Mouse (Mus musculus) heart, adult 2 months (tissue): ENCODE measurements at regions not wholly inside any gene's neighbourhood (a gene's known extent, or its start where the extent isn't known, plus 50 kb on each side); places are given as distances from the start of the nearest gene placed in this dataset.
A peak's percentile ranks its signal among the peaks of the same experiment; 100 is the strongest.
"Not testable (repeated sequence)": the region's sequence is repeated elsewhere in the genome, so short reads cannot be mapped to it uniquely, and the experiment has no call there.

Source experiments
- DNase-seq, 2 experiments: peaks; one replicate each; pipeline ENCODE4 v3.0.0; 2021
- H3K27ac ChIP-seq: fragments of 200-600 bp; 2 replicates; pipeline ENCODE4 v1.8.1; 2022
- H3K27me3 ChIP-seq: fragments of 200-500 bp; 2 replicates; pipeline ENCODE4 v1.6.1; 2012; ENCODE audit warnings: mild to moderate bottlenecking, low read length, inconsistent platforms, mixed read lengths; ENCODE audit not compliant: control insufficient read depth, insufficient read depth
- H3K36me3 ChIP-seq: fragments of 200-500 bp; 2 replicates; pipeline ENCODE4 v1.6.1; 2012; ENCODE audit warnings: low read length, inconsistent platforms; ENCODE audit not compliant: control insufficient read depth, insufficient read depth
- H3K4me1 ChIP-seq: fragments of 200-500 bp; 2 replicates; pipeline ENCODE4 v1.6.1; 2011; ENCODE audit warnings: low read length; ENCODE audit not compliant: control insufficient read depth, insufficient read depth
- H3K4me3 ChIP-seq: fragments of 200-600 bp; 2 replicates; pipeline ENCODE4 v1.8.1; 2022
- H3K79me2 ChIP-seq: fragments of 200-500 bp; replicated peaks from 2 replicates; pipeline ENCODE4 v1.6.1; 2012; ENCODE audit warnings: mild to moderate bottlenecking, inconsistent platforms, low read length, moderate library complexity, mixed read lengths; ENCODE audit not compliant: control insufficient read depth, insufficient read depth
- H3K9ac ChIP-seq: fragments of 200-500 bp; 2 replicates; pipeline ENCODE4 v1.6.1; 2012; ENCODE audit warnings: low read depth, mild to moderate bottlenecking, control low read depth, inconsistent platforms, low read length, mixed read lengths
- CTCF ChIP-seq: fragments of 200-600 bp; IDR thresholded peaks from 2 replicates; pipeline ENCODE4 v1.8.1; 2022; ENCODE audit warnings: antibody characterized with exemption, mild to moderate bottlenecking, moderate library complexity
- EP300 ChIP-seq: fragments of 200-500 bp; IDR thresholded peaks from 2 replicates; pipeline ENCODE4 v1.6.1; 2011; ENCODE audit warnings: low read depth, low read length, control low read depth; ENCODE audit not compliant: insufficient read depth
- POLR2A ChIP-seq: fragments of 200-500 bp; IDR thresholded peaks from 2 replicates; pipeline ENCODE4 v1.6.1; 2011; ENCODE audit warnings: mild to moderate bottlenecking, low read depth, low read length, control low read depth; ENCODE audit not compliant: insufficient read depth
- WGBS: fragments of 180-500 bp; shearing (Covaris S2); methylation state at CpG from one replicate; pipeline ENCODE4 v1.1.7; 2018; 5-methylcytosine and 5-hydroxymethylcytosine counted together
- intact Hi-C: fragments of 180-260 bp; cut with DNase I; formaldehyde crosslinking; loops from one replicate; pipeline ENCODE4 v1.15.1; 2025

DNA sequence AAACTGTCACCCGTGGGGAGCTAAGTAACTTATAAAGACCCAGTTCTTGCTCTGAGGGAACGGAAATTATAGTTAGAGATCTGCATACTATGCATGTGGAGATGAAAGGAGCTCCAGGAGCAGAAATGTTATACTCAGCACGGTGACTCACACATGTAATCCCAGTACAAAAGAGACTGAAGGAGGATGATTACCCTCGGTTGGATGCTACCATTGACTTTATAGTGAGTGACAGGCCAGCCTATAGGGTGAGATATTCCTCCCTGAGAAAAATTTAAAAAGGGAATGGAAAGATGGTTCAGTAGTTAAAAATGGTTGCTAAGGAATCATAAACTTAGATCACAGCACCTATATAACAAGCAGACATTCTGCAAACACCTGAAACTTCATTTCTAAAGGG is 287.1 kb upstream of the 4933412E24Rik start:
- no peak overlapping the region for H3K27ac ChIP-seq
- no peak for TF ChIP-seq EP300
- TF ChIP-seq CTCF = no peak
- no peak for TF ChIP-seq POLR2A
- DNase-seq = no peak
- no peaks in the 10 kb centered on the region for H3K79me2 ChIP-seq
- no peaks in the 10 kb centered on the region for H3K27me3 ChIP-seq
- WGBS = 79% methylated on average over 4 of the region's 4 CpGs
- intact Hi-C loops = no loop called here
- no peaks in the 10 kb centered on the region for H3K4me1 ChIP-seq
- H3K36me3 ChIP-seq = no peaks in the 10 kb centered on the region
- no peak overlapping the region for H3K4me3 ChIP-seq
- H3K9ac ChIP-seq = no peak overlapping the region

DNA sequence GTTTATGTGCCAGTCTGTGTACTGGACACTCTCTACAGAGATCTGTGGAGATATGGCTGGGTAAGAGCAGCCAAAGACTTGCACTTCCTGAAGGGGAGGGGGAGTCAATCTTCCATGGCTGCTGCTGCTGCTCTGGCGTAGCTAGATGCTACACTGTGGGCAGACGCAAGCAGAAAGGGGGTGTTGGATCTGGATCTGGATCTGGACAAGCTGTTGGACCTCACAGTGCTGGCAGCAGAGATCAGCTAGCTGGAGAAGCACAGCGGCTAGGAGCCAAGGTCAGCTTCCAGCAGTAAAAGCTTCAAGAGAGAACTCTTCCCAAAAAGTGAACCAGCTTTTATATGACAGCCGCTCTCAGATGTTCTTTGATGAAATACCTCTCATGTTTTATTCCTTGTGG is 285.5 kb upstream of the 4933412E24Rik start:
- peak; percentile 15 to 21 for DNase-seq
- Histone ChIP-seq H3K27me3 (no peaks in the 10 kb centered on the region), H3K9ac (no peak overlapping the region), H3K4me1 (no peaks in the 10 kb centered on the region), H3K79me2 (no peaks in the 10 kb centered on the region), H3K27ac (no peak overlapping the region), H3K4me3 (no peak overlapping the region), H3K36me3 (no peaks in the 10 kb centered on the region)
- TF ChIP-seq EP300 (no peak), CTCF (no peak), POLR2A (no peak)
- intact Hi-C loops = no loop called here
- 64% methylated on average over 4 of the region's 4 CpGs for WGBS

DNA sequence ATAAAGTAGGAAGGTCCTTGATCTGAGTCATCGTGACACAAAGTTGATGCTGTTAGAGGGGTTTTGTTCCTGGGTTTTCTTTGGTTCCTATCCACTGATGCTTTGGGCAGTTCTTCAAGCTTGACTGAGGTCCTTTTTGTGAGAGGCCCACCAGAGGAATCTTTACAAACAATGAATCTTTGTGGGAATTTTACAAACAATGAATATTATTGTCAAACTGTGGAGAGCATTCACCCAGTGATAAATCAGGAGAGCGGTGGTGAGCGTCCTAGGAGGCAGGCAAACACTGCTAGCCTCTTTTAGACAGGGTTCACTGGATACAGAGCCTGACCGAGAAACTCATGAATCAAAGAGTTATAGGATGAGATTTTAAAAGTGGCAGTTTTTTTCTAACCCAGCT is 268.9 kb upstream of the 4933412E24Rik start:
- no peaks in the 10 kb centered on the region for H3K27me3 ChIP-seq
- no peak for DNase-seq
- H3K9ac ChIP-seq = no peak overlapping the region
- H3K4me1 ChIP-seq = no peaks in the 10 kb centered on the region
- WGBS = 84% methylated on average over 4 of the region's 4 CpGs
- no peak overlapping the region for H3K27ac ChIP-seq
- no peaks in the 10 kb centered on the region for H3K36me3 ChIP-seq
- H3K79me2 ChIP-seq = no peaks in the 10 kb centered on the region
- intact Hi-C loops = no loop called here
- TF ChIP-seq CTCF = no peak
- no peak for TF ChIP-seq POLR2A
- TF ChIP-seq EP300 = no peak
- no peak overlapping the region for H3K4me3 ChIP-seq

DNA sequence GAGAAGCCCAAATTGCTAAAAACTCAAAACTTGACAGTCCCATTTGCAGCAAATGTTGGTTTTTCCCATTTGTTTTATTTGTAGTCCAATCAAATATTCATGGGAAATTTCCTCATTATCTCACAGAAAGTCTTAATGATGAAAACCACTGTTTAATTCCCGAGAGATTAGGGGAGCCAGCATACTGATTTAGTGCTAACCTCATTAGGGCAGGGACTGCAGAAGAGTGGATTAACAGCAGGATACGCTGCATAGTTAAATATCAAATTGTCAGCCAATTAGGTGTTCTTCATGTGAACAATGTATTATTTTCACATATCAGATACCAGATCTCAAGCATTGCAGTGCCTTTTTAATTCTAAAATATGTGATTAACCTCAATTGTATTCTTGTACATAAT is 264.0 kb upstream of the 4933412E24Rik start:
- 77% methylated on average over 2 of the region's 2 CpGs for WGBS
- TF ChIP-seq EP300 = no peak
- TF ChIP-seq CTCF = no peak
- H3K27ac ChIP-seq = no peak overlapping the region

GRCm38 (mm10) chr15:60253661-60254060 is 237.2 kb upstream of the 4933412E24Rik start:
- H3K36me3 ChIP-seq, H3K27ac ChIP-seq, intact Hi-C loops, H3K4me3 ChIP-seq, H3K4me1 ChIP-seq, DNase-seq, H3K9ac ChIP-seq, H3K27me3 ChIP-seq, H3K79me2 ChIP-seq: not testable (repeated sequence)
- TF ChIP-seq CTCF = 0 out of 2 replicates have a peak, but pooled peaks have one; percentile 13

More for the DNA sequence above, 264.0 kb upstream of the 4933412E24Rik start:
- intact Hi-C loops = no loop called here
- Histone ChIP-seq H3K4me3 (no peak overlapping the region), H3K27me3 (no peaks in the 10 kb centered on the region), H3K9ac (no peak overlapping the region), H3K4me1 (no peaks in the 10 kb centered on the region), H3K79me2 (no peaks in the 10 kb centered on the region), H3K36me3 (no peaks in the 10 kb centered on the region)
- no peak for DNase-seq

DNA sequence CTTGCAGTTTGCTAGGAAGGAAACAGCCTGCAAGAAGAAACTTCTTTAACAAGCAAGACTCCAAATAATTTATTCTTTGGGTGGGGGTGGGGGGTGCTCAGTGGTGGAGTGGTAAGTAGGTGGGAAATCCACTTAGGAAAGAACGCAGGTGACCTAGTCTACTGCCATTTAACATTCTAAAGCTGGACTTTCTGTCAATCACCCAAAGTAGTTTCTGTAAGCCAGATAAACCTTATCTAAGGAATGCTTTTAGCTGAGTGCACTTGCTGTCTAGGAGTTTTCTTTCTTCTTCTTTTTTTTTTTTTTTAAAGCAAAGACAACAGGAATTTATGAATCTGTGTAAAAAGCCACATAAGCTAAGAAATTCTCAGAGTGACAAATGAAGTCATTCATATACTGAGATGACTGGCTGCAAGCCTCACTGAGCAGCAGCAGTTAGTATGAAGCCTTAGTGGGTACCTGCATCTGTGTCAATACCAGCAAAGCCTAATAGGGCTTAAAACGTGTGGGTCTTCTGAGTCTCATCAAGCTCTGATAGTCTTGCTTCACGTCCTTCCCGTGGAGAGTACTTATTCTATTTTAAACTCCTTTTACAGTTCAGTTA is 210.0 kb upstream of the 4933412E24Rik start:
- no peak for DNase-seq
- intact Hi-C loops = no loop called here
- Histone ChIP-seq H3K4me1 (no peaks in the 10 kb centered on the region), H3K27ac (no peak overlapping the region), H3K4me3 (no peak overlapping the region), H3K79me2 (no peaks in the 10 kb centered on the region), H3K27me3 (no peaks in the 10 kb centered on the region), H3K36me3 (no peaks in the 10 kb centered on the region), H3K9ac (no peak overlapping the region)
- TF ChIP-seq EP300 (no peak), CTCF (no peak), POLR2A (no peak)
- 20% methylated on average over 4 of the region's 4 CpGs for WGBS
